ENCODE assay signal across 7 mouse cellular contexts in the genomic region with DNA sequence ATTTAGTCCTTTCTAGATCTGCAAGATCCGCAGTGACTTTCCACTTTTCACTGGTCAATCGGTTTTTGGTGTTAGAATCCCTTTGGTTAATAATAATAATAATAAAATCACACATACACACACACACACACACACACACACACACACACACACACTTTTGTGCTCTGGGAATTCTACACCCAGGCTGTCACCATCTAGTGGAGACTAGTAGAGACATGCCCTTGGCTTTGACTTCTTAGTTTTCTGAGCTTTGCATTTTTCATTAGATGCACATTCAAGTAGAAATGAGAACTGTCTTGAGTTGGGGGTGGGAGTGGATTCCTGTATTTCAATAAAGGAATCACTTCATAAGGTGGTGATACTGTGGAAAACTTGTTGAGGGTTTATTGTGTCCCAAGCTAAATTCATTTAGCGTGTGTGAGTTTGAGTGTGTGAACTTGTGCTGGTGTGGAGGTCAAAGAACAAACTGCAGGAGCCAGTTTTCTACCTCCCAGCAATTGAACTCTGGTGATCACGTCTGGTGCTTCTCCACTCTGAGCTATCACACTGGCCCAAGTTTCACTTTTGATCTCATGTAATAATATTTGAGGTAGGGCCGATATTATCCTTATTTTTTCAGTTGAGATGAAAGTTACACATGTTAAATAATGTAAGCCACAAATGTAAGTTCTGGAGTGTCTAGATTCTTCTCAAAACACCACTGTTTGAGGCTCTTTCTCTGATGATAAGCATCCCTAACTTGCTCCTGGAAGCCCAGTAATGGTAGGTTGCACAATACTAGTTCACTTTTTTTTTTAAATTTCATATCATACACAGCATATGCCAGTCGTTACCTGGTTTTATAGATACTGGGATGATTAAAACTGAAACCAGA. TPM values are rescaled to one million over a fixed set of nuclear protein-coding genes. Genes with fewer than 3 reads are reported as not detected.
DNase-seq lines count a peak whose midpoint lies in the region; ATAC-seq and TF ChIP-seq lines count a peak whose summit lies in the region.

No protein-coding gene starts in this region.

- peak in 1 of 2 experiments; percentile 50; a peak in 2 of 4 replicates for TF ChIP-seq CTCF in CH12.LX (conservative IDR thresholded peaks at IDR 0.05 in 1 of 2, IDR thresholded peaks at IDR 0.05 in 1 of 2; ENCODE audit: low read depth in 2 of 2, low read length in 2 of 2)
- no peak for TF ChIP-seq CTCF in embryonic fibroblast, embryonic 13.5 days (IDR thresholded peaks at IDR 0.05; ENCODE audit: borderline replicate concordance, insufficient read depth, low read length)

- no peak for ATAC-seq in intestine, embryonic 15.5 days
- ATAC-seq in megakaryocyte, adult 5-6 weeks (ENCODE audit: poor library complexity, severe bottlenecking), result 0 out of 2 replicates have a peak, but pooled peaks have one; percentile 12
- no peak for ATAC-seq in monocyte, adult 5-6 weeks (replicated peaks; ENCODE audit: insufficient number of reproducible peaks, low FRiP score, low TSS enrichment, poor library complexity, severe bottlenecking)
- no peak for ATAC-seq in activated CD4-positive, CD25-positive, alpha-beta regulatory T cell, adult 4 months

- in situ Hi-C loops in CH12.LX (cut with MboI; ENCODE audit: low pct_ligation_motif_present, low pct_unique_long_range_greater_than_20kb, low sequenced_read_pairs), result no loop called here

- no peaks in the 10 kb centered on the region for H3K27me3 ChIP-seq in CH12.LX (replicated peaks)
- no peaks in the 10 kb centered on the region for H3K27me3 ChIP-seq in intestine, embryonic 15.5 days (replicated peaks)

- H3K9ac ChIP-seq in CH12.LX (ENCODE audit: insufficient read depth, low read depth), result peak overlapping the region; percentile 79
- H3K9ac ChIP-seq in intestine, embryonic 15.5 days, result peak overlapping the region; percentile 91

- H3K4me3 ChIP-seq in CH12.LX (replicated peaks in 1 of 3; ENCODE audit: low read depth in 2 of 3, low read length in 2 of 3, poor library complexity in 1 of 3), result peak overlapping the region; percentile 66 to 98 (median 89)
- H3K4me3 ChIP-seq in embryonic fibroblast, embryonic 13.5 days (ENCODE audit: insufficient read depth, low read length), result peak overlapping the region; percentile 100
- peak overlapping the region; percentile 97 for H3K4me3 ChIP-seq in intestine, embryonic 15.5 days (replicated peaks)

- peaks cover 8 to 47% of the 10 kb centered on the region in 2 experiments for H3K4me1 ChIP-seq in CH12.LX (ENCODE audit: control insufficient read depth in 1 of 2, insufficient read depth in 2 of 2)
- H3K4me1 ChIP-seq in embryonic fibroblast, embryonic 13.5 days (ENCODE audit: control insufficient read depth, insufficient read depth, low read length), result peaks cover 12% of the 10 kb centered on the region
- peaks cover 11% of the 10 kb centered on the region for H3K4me1 ChIP-seq in intestine, embryonic 15.5 days (replicated peaks)

- TF ChIP-seq RAD21 in CH12.LX (IDR thresholded peaks at IDR 0.05; ENCODE audit: low read depth, low read length), result no peak

- no peaks in the 10 kb centered on the region for H3K9me3 ChIP-seq in CH12.LX (replicated peaks; ENCODE audit: low read length)
- H3K9me3 ChIP-seq in intestine, embryonic 15.5 days, result no peaks in the 10 kb centered on the region

- peak overlapping the region; percentile 92 for H3K27ac ChIP-seq in CH12.LX (ENCODE audit: insufficient read depth, low read depth)
- H3K27ac ChIP-seq in embryonic fibroblast, embryonic 13.5 days (ENCODE audit: insufficient read depth, low read length), result peak overlapping the region; percentile 89
- peak overlapping the region; percentile 94 for H3K27ac ChIP-seq in intestine, embryonic 15.5 days

- DNase-seq in 3T3-L1 (ENCODE audit: low read depth, low spot score), result peak; percentile 65
- DNase-seq in CH12.LX (ENCODE audit: extremely low read depth), result peak; percentile 44

- TF ChIP-seq POLR2A in CH12.LX (IDR thresholded peaks at IDR 0.05; ENCODE audit: low read depth, low read length), result no peak
- peak; percentile 50; the same call in 1 of the 2 replicates for TF ChIP-seq POLR2A in embryonic fibroblast, embryonic 13.5 days (IDR thresholded peaks at IDR 0.05; ENCODE audit: low read depth, low read length)

- H3K36me3 ChIP-seq in CH12.LX (replicated peaks in 1 of 2; ENCODE audit: control insufficient read depth in 1 of 2, insufficient read depth in 1 of 2, low read length in 1 of 2), result peaks cover 0 to 4% of the 10 kb centered on the region in 2 experiments
- no peaks in the 10 kb centered on the region for H3K36me3 ChIP-seq in intestine, embryonic 15.5 days

- 31% methylated on average over 6 of the region's 6 CpGs for WGBS in intestine, embryonic 15.5 days

- TF ChIP-seq EP300 in CH12.LX (IDR thresholded peaks at IDR 0.05; ENCODE audit: low read length), result no peak

- H3K4me2 ChIP-seq in CH12.LX (ENCODE audit: insufficient read depth, low read depth, poor library complexity, severe bottlenecking), result peak overlapping the region; percentile 83
- peak overlapping the region; percentile 68 for H3K4me2 ChIP-seq in intestine, embryonic 15.5 days (replicated peaks)

- dilution Hi-C loops in CH12.LX (cut with MboI; ENCODE audit: extremely low pct_ligation_motif_present, extremely low pct_unique_long_range_greater_than_20kb, low sequenced_read_pairs), result no loop called here

- H3K79me2 ChIP-seq in CH12.LX (replicated peaks; ENCODE audit: control insufficient read depth, extremely low read depth, insufficient read depth, poor library complexity, severe bottlenecking), result peaks cover 17% of the 10 kb centered on the region

TF ChIP-seq in CH12.LX, 34 proteins besides CTCF, POLR2A, EP300 and RAD21:
- peak; percentile 24; the same call in 1 of the 2 replicates for TF ChIP-seq SMC3 (IDR thresholded peaks at IDR 0.05; ENCODE audit: low read depth, low read length)
- no peak for TF ChIP-seq MXI1 (IDR thresholded peaks at IDR 0.05; ENCODE audit: low read depth, low read length)
- peak; percentile 12; the same call in 1 of the 2 replicates for TF ChIP-seq SIN3A (IDR thresholded peaks at IDR 0.05; ENCODE audit: low read length)
TF ChIP-seq in CH12.LX: peak in this region for 2.

RNA-seq across cellular contexts. Expression of a gene that starts 1.5 kb away (rescaled TPM):
- total RNA-seq in CH12.LX (2012; rRNA removed), result 6.4 and 8.7 TPM in 2 replicates
- 5.6 and 7.8 TPM in 2 replicates for total RNA-seq in CH12.LX (2014; rRNA removed)
- polyA plus RNA-seq in CH12.LX (2012; ENCODE audit: insufficient read length, low read depth), result 9.5 and 11.0 TPM in 2 replicates
- 73.7 and 75.3 TPM in 2 replicates for polyA plus RNA-seq in embryonic fibroblast, embryonic 13.5 days (2011; ENCODE audit: insufficient read length, low read depth, missing spikeins)
- polyA plus RNA-seq in intestine, embryonic 15.5 days (2015; fragmentation: Nextera tagmentation; extraction: Ambion mirVana), result 16.9 and 18.7 TPM in 2 replicates
- total RNA-seq in megakaryocyte, adult 5-6 weeks (2015), result 26.8 and 26.9 TPM in 2 replicates
- total RNA-seq in megakaryocyte, adult 5-6 weeks (2017), result 37.1 and 38.3 TPM in 2 replicates
- total RNA-seq in monocyte, adult 5-6 weeks (2017), result 49.0 to 81.1 TPM (median 52.5 TPM) in 3 replicates
- 10 to 100 TPM; 21.8 to 29.4 TPM for polyA plus RNA-seq in activated CD4-positive, CD25-positive, alpha-beta regulatory T cell, adult 4 months (2017; shearing (Covaris generic))

RNA-seq across cellular contexts. Expression of a gene that starts 31.3 kb away (rescaled TPM):
- total RNA-seq in CH12.LX (2012; rRNA removed), result not detected in 2 replicates
- not detected in 2 replicates for total RNA-seq in CH12.LX (2014; rRNA removed)
- not detected in 2 replicates for polyA plus RNA-seq in CH12.LX (2012; ENCODE audit: insufficient read length, low read depth)
- not detected in 2 replicates for polyA plus RNA-seq in embryonic fibroblast, embryonic 13.5 days (2011; ENCODE audit: insufficient read length, low read depth, missing spikeins)
- polyA plus RNA-seq in intestine, embryonic 15.5 days (2015; fragmentation: Nextera tagmentation; extraction: Ambion mirVana), result 0.10 and 0.15 TPM in 2 replicates
- total RNA-seq in megakaryocyte, adult 5-6 weeks (2015), result not detected in 2 replicates
- not detected in 2 replicates for total RNA-seq in megakaryocyte, adult 5-6 weeks (2017)
- not detected in 3 replicates for total RNA-seq in monocyte, adult 5-6 weeks (2017)
- polyA plus RNA-seq in activated CD4-positive, CD25-positive, alpha-beta regulatory T cell, adult 4 months (2017; shearing (Covaris generic)), result not detected
